Mouse (Mus musculus): ENCODE results near the gene Glp2r. TPM values are rescaled to one million over a fixed set of nuclear protein-coding genes. Genes with fewer than 3 reads are reported as not detected.

Gene Glp2r
- polyA plus RNA-seq, 3 experiments from 2014 or later: not detected

GRCm38 (mm10) chr11:67632906-67633305 is 138.0 kb downstream of the Glp2r start:
- ATAC-seq: no peak

- ATAC-seq: no peak
Observed at GRCm38 (mm10) chr11:67628522-67628921, 142.4 kb downstream of the Glp2r start.

GRCm38 (mm10) chr11:67627179-67627578 is 143.8 kb downstream of the Glp2r start:
- ATAC-seq: no peak

GRCm38 (mm10) chr11:67622340-67622739 is 148.6 kb downstream of the Glp2r start:
- no peak for ATAC-seq

GRCm38 (mm10) chr11:67616557-67617239 is 154.3 kb downstream of the Glp2r start:
- no peak for ATAC-seq

- no peak for ATAC-seq
Observed at GRCm38 (mm10) chr11:67612158-67612839, 158.7 kb downstream of the Glp2r start.

Other genes with a start within 250 kb of the Glp2r start
- not detected for gene Rcvrn, start 75.8 kb downstream of the Glp2r start, polyA plus RNA-seq (2017; shearing (Covaris generic))
- gene Gsg1l2, start 3.5 kb upstream of the Glp2r start, polyA plus RNA-seq (2017; shearing (Covaris generic)): not detected
- gene Dhrs7c, start 27.0 kb upstream of the Glp2r start, polyA plus RNA-seq (2017; shearing (Covaris generic)): not detected
- gene Usp43, start 151.0 kb upstream of the Glp2r start, polyA plus RNA-seq (2017; shearing (Covaris generic)): not detected
- gene Cfap52, start 194.5 kb upstream of the Glp2r start, polyA plus RNA-seq (2017; shearing (Covaris generic)): not detected
- gene Stx8, start 195.0 kb upstream of the Glp2r start, polyA plus RNA-seq (2017; shearing (Covaris generic)): 10 to 100 TPM; 59.6 to 76.8 (median 64.6) TPM

Data from inflammation-experienced regulatory T-cells, adult 6 months (primary cell).